ENCODE assay signal across 25 mouse cellular contexts in the genomic region with DNA sequence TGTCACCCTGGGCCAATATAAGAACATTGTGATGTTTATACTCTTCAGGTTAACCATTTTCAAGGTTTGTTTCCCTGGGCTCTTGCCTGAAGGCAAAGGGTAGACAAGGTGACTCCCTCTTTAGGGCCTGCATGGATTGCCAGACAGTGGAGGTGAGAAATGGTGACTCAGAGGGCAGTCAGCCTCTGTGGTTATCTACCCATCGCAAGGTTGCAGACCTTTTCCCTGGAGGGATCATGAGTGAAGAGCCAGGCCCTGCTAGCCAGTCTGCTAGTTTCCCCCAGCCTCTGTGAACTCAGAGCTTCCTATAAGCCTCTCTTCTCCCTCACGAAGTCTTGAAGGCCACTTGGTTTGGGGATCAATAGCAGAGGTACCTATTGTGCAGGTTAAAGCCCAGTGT. TPM values are rescaled to one million over a fixed set of nuclear protein-coding genes. Genes with fewer than 3 reads are reported as not detected.
DNase-seq lines count a peak whose midpoint lies in the region; ATAC-seq and TF ChIP-seq lines count a peak whose summit lies in the region.
"Had no signal": no experiment of that assay in that cellular context is flagged by ENCODE, and none has a peak within 500 bp of the region (broad histone marks: within the 10 kb centered on the region; RNA-seq: fewer than 3 reads in every experiment).

No protein-coding gene starts in this region.

- no peaks in the 10 kb centered on the region for H3K4me1 ChIP-seq in heart, embryonic 11.5 days (ENCODE audit: control insufficient read depth, insufficient read depth, low read length)
- peaks cover 31 to 68% of the 10 kb centered on the region in 2 experiments for H3K4me1 ChIP-seq in MEL (ENCODE audit: control insufficient read depth in 1 of 2, insufficient read depth in 2 of 2, low read length in 2 of 2)
- peaks cover 59% of the 10 kb centered on the region for H3K4me1 ChIP-seq in liver, embryonic 16.5 days (ENCODE audit: control insufficient read depth, low read depth, low read length)
- H3K4me1 ChIP-seq: intestine, embryonic 15.5 days; limb, embryonic 13.5 days; lung, embryonic 15.5 days had no signal

- peak; percentile 67; the same call in 1 of the 2 replicates for ATAC-seq in heart, embryonic 11.5 days (replicated peaks; ENCODE audit: insufficient number of reproducible peaks, low FRiP score, low TSS enrichment)
- peak; percentile 22 for ATAC-seq in liver, embryonic 16.5 days (ENCODE audit: low read depth)
- ATAC-seq: forebrain, embryonic 16.5 days; hindbrain, embryonic 16.5 days; intestine, embryonic 15.5 days; midbrain, embryonic 15.5 days had no signal

- no peak for TF ChIP-seq CTCF in MEL (IDR thresholded peaks at IDR 0.05 in 2 of 3, conservative IDR thresholded peaks at IDR 0.05 in 1 of 3; ENCODE audit: control insufficient read depth in 1 of 3, insufficient read depth in 1 of 3, low read depth in 2 of 3, low read length in 3 of 3, poor library complexity in 1 of 3, severe bottlenecking in 1 of 3)

- H3K27me3 ChIP-seq in heart, embryonic 11.5 days (ENCODE audit: control insufficient read depth, insufficient read depth, low read length) = no peaks in the 10 kb centered on the region
- H3K27me3 ChIP-seq in MEL (ENCODE audit: control insufficient read depth in 1 of 2, insufficient read depth in 2 of 2, low read length in 2 of 2) = no peaks in the 10 kb centered on the region
- no peaks in the 10 kb centered on the region for H3K27me3 ChIP-seq in liver, embryonic 16.5 days (ENCODE audit: control insufficient read depth, insufficient read depth, low read depth, low read length)
- H3K27me3 ChIP-seq: intestine, embryonic 15.5 days; limb, embryonic 13.5 days; lung, embryonic 15.5 days; midbrain, embryonic 15.5 days; neural tube, embryonic 12.5 days had no signal

- no peaks in the 10 kb centered on the region for H3K36me3 ChIP-seq in heart, embryonic 11.5 days (ENCODE audit: control insufficient read depth, insufficient read depth, low read length)
- peaks cover 0 to 59% of the 10 kb centered on the region in 2 experiments; a peak in 2 of 4 replicates for H3K36me3 ChIP-seq in MEL (ENCODE audit: control insufficient read depth in 1 of 2, insufficient read depth in 2 of 2, low read length in 2 of 2)
- H3K36me3 ChIP-seq in liver, embryonic 16.5 days (ENCODE audit: control insufficient read depth, insufficient read depth) = peaks cover under 1% of the 10 kb centered on the region; the same call in 1 of the 2 replicates
- H3K36me3 ChIP-seq: intestine, embryonic 15.5 days; limb, embryonic 13.5 days; lung, embryonic 15.5 days; midbrain, embryonic 15.5 days; neural tube, embryonic 12.5 days had no signal

- no peaks in the 10 kb centered on the region for H3K9me3 ChIP-seq in heart, embryonic 11.5 days (replicated peaks; ENCODE audit: control insufficient read depth, low read length)
- H3K9me3 ChIP-seq in MEL (replicated peaks; ENCODE audit: insufficient read depth, low read length) = no peaks in the 10 kb centered on the region
- H3K9me3 ChIP-seq in liver, embryonic 16.5 days (replicated peaks; ENCODE audit: control insufficient read depth, low read length) = no peaks in the 10 kb centered on the region
- H3K9me3 ChIP-seq: intestine, embryonic 15.5 days; limb, embryonic 13.5 days; lung, embryonic 15.5 days; midbrain, embryonic 15.5 days; neural tube, embryonic 12.5 days had no signal

- peaks cover 35% of the 10 kb centered on the region for H3K79me2 ChIP-seq in MEL (ENCODE audit: control insufficient read depth, insufficient read depth, low read length, poor library complexity)

- no peak overlapping the region for H3K9ac ChIP-seq in heart, embryonic 11.5 days (ENCODE audit: low read depth, low read length)
- 0 out of 2 replicates have a peak overlapping the region, but pooled peaks have one; percentile 0 for H3K9ac ChIP-seq in MEL (ENCODE audit: control insufficient read depth, low read depth, low read length, poor library complexity, severe bottlenecking)
- no peak overlapping the region; the same call in 1 of the 2 replicates for H3K9ac ChIP-seq in liver, embryonic 16.5 days (ENCODE audit: low read depth, low read length)
- H3K9ac ChIP-seq: intestine, embryonic 15.5 days; limb, embryonic 13.5 days; lung, embryonic 15.5 days; midbrain, embryonic 15.5 days; neural tube, embryonic 12.5 days had no signal

- WGBS in heart, embryonic 11.5 days (ENCODE audit: insufficient replicate concordance) = 76% methylated on average over 2 of the region's 2 CpGs
- 53% methylated on average over 2 of the region's 2 CpGs for WGBS in liver, embryonic 16.5 days (ENCODE audit: insufficient replicate concordance)

- no peak for TF ChIP-seq POLR2A in MEL (IDR thresholded peaks at IDR 0.05; ENCODE audit: control insufficient read depth in 1 of 2, insufficient read depth in 1 of 2, low read depth in 1 of 2, low read length in 2 of 2, poor library complexity in 1 of 2)

- H3K4me3 ChIP-seq in heart, embryonic 11.5 days (ENCODE audit: low read depth, low read length) = no peak overlapping the region
- H3K4me3 ChIP-seq in MEL (ENCODE audit: control insufficient read depth in 1 of 2, insufficient read depth in 1 of 2, low read depth in 2 of 2, low read length in 2 of 2) = no peak overlapping the region
- H3K4me3 ChIP-seq in liver, embryonic 16.5 days (ENCODE audit: low read depth, low read length) = no peak overlapping the region
- H3K4me3 ChIP-seq: intestine, embryonic 15.5 days; limb, embryonic 13.5 days; lung, embryonic 15.5 days; midbrain, embryonic 15.5 days; neural tube, embryonic 12.5 days had no signal

- no peak for TF ChIP-seq RAD21 in MEL (IDR thresholded peaks at IDR 0.05; ENCODE audit: low read depth, low read length)

- H3K4me2 ChIP-seq in heart, embryonic 11.5 days = no peak overlapping the region
- peak overlapping the region; percentile 76; the same call in 1 of the 2 replicates for H3K4me2 ChIP-seq in liver, embryonic 16.5 days (ENCODE audit: low read depth, low read length)
- H3K4me2 ChIP-seq: intestine, embryonic 15.5 days; limb, embryonic 13.5 days; lung, embryonic 15.5 days; midbrain, embryonic 15.5 days; neural tube, embryonic 12.5 days had no signal

- no peak for TF ChIP-seq EP300 in MEL (IDR thresholded peaks at IDR 0.05; ENCODE audit: low read depth in 1 of 2, low read length in 2 of 2)

- H3K27ac ChIP-seq in heart, embryonic 11.5 days (ENCODE audit: low read depth, low read length) = no peak overlapping the region
- H3K27ac ChIP-seq in MEL (ENCODE audit: control insufficient read depth, low read depth, low read length) = peak overlapping the region; percentile 72
- H3K27ac ChIP-seq in liver, embryonic 16.5 days (ENCODE audit: low read length) = peak overlapping the region; percentile 95
- H3K27ac ChIP-seq: intestine, embryonic 15.5 days; limb, embryonic 13.5 days; lung, embryonic 15.5 days; macrophage; midbrain, embryonic 15.5 days; neural tube, embryonic 12.5 days had no signal

- no peak for DNase-seq in heart, adult 18-20 months
- DNase-seq in MEL (ENCODE audit: low read depth, low spot score) = no peak
- DNase-seq in liver = peak; percentile 71
- DNase-seq in urinary bladder, postnatal 25 days (ENCODE audit: low spot score) = no peak
- DNase-seq in kidney, adult 9 months = no peak
- DNase-seq: adrenal gland, adult 2 months; cerebellum, adult 8-10 months; heart, postnatal 4 days; kidney, adult 8-10 months; kidney, postnatal 14 days; retina, postnatal 1 day; right cerebral cortex, postnatal 25 days; spleen, adult 18-20 months had no signal

TF ChIP-seq in MEL, 35 proteins besides CTCF, POLR2A, EP300 and RAD21:
- TF ChIP-seq TAL1 (IDR thresholded peaks at IDR 0.05; ENCODE audit: low read length) (peak; percentile 34; the same call in 1 of the 2 replicates), NELFE (IDR thresholded peaks at IDR 0.05; ENCODE audit: low read depth, low read length) (no peak)

RNA-seq across cellular contexts. Expression of a gene that starts 48.0 kb away (rescaled TPM):
- polyA plus RNA-seq in heart, embryonic 11.5 days (2014; fragmentation: Nextera tagmentation; extraction: Ambion mirVana) = 11.9 and 16.4 TPM in 2 replicates
- total RNA-seq in heart, adult 18-20 months (2021) = under 1 TPM; 0.18 to 0.30 TPM
- total RNA-seq in MEL (2012; rRNA removed) = 129 and 162 TPM in 2 replicates
- polyA plus RNA-seq in MEL (2012; ENCODE audit: insufficient read depth in 1 of 2, insufficient read length in 2 of 2, low read depth in 1 of 2, low replicate concordance in 2 of 2, missing spikeins in 1 of 2) = 100 to 1,000 TPM in 1 of 2 experiments, 10 to 100 TPM in 1; 85.0 to 191 TPM
- polyA plus RNA-seq in liver, embryonic 16.5 days (2015; fragmentation: Nextera tagmentation; extraction: Ambion mirVana) = 87.9 and 93.6 TPM in 2 replicates
- total RNA-seq: CH12.LX; gastrocnemius, adult 18-20 months had no signal
- polyA plus RNA-seq: macrophage had no signal
